Mouse (Mus musculus): ENCODE data around the gene Fermt3.
"Not testable (repeated sequence)": the region's sequence is repeated elsewhere in the genome, so short reads cannot be mapped to it uniquely, and the experiment has no call there.

The Fermt3 gene

GRCm38 (mm10) chr19:7034006-7034405 lies 14.7 kb upstream of the Fermt3 start:
- no peak for DNase-seq

- no peak for DNase-seq
Observed at GRCm38 (mm10) chr19:7029531-7029930, 10.3 kb upstream of the Fermt3 start.

DNA sequence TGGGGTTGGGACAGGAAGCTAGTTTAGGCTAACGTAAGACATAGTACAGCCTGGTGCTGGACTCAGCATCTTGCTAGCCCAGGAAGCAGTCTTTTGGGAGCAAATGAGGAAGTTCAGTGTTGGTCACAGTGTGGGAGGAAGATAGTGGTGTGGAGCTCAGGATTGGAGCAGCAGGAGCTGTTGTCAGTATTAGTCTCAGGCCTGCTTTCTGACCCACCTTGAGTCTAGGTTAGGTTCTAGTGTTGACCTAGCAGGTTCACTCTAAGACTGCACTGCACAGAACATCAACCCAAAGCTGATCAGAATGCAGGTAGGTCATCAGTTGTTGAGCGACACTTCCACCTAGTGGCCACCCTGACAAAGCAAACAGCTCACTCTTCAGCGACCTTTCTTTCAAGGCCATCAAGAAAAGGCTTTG lies 964 bp upstream of the Fermt3 start:
- peak; percentile 70 for DNase-seq

DNA sequence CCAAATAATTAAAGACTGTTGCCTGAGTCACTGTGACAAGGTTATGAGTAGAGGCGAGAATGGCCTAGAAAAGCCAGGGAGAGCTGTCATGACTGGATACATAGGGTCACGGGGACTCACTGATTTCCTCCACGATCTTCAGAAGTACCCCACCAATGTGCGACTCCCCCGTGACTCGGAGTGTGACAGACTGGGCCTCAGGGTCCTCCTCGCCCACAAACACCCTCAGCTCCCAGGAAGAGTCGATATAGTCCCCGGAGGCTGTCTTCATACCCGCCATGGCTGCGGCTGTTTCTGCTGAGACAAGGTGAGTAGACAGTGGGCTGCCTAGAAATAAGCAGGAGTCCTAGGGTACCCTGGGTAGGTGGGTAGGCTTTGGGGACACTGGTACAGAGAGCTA lies 723 bp downstream of the Fermt3 start:
- DNase-seq: no peak

- no peak for DNase-seq
Observed at GRCm38 (mm10) chr19:7017541-7018457, 1.5 kb downstream of the Fermt3 start.

DNA sequence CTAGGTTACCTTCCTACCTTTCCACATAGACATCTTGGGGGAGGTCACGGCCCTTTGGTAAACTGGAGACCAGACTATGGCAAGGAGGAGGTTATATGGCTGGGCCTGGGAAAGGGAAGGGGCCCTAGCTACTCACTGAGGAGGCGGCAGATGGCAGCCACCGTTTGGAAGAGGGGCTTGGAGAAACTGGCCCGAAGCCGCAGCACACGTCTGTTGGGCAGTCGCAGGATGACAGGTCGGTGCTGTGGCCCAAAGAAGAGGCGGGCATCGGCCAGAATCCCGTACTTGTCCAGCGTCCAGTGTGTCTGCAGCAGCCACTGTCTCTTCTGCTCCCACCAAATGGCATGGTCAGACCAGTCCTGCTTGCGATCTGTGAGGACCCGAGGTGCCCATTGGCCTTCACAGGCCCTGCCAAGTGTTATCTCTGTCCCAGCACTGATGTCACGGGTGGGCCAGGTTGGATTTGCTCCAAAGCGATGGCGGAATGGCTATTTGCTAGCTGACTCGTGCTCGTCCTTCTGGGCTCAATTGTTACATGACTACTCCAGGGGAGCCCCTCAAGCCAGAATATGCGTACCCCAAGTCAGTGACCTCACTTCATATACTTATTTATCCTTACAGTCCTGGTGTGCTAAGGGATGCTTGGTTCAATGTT lies 4.7 kb downstream of the Fermt3 start:
- DNase-seq: no peak

- no peak for DNase-seq
Observed at GRCm38 (mm10) chr19:7013984-7014383, 5.3 kb downstream of the Fermt3 start.

- no peak for DNase-seq
Observed at GRCm38 (mm10) chr19:7012426-7012825, 6.8 kb downstream of the Fermt3 start.

DNA sequence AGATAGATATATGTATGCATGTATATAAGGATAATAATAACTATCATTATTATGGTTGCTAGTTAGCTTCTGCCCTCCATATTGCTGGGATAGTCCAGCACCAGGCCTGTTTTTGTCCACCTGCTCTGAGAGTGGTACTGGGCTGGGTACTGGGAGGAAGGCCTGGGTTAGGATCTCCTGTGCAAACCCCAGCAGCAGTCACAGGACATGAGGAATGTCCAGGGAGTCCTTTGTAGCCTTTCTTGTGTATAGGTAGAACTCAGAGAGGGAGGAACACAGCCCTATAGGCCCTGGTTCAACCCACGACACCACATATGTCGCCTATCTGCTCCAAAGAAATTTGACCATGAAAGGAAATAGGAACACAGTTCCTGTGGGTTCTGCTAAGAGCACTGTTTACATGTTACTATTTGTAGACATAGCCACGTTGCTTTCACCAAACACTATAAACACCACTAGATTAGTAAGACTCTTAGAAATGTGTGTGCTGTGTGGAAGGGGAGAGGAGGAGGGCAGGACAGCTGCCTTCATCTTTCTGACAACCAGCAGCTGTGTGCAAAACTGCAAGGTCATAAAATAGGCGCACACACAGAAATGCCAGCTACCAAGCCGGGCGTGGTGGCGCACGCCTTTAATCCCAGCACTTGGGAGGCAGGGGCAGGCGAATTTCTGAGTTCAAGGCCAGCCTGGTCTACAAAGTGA lies 12.2 kb downstream of the Fermt3 start:
- DNase-seq: no peak

DNA sequence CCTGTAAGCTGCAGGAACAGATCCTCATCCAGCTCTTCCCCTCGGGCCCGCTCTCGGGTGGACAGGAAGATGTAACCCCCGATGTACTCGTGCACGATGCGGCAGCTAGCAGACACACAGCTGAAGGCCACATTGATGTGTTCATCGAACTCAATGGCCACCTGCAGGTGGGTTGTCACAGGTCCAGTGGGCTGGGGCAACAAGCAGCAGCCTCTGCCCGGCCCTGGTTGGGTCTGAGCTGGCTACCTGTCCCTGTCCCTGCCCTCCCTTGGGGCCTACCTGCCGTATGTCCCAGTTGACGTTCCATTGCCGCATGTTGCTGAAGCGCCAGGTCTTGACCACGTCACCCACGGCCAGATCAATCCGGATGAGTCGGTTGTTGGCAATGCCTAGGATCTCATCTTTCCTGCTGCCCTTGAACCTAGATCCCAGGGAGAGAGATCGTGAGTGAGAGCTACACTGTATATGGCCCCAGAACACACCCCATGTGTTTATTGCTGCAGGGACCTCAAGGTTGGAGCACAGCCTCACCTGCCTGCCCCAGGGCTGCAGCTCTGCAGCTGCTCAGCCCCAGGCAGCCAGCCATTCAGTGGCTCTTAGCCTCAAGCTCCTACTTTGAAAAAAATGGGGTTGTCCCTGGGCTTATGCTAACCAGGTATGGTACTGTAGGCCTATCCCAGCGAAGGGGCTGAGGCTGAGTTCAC lies 19.8 kb downstream of the Fermt3 start:
- DNase-seq: no peak

- peak; percentile 1 for DNase-seq
Observed at GRCm38 (mm10) chr19:6997721-6998290, 21.5 kb downstream of the Fermt3 start.

GRCm38 (mm10) chr19:6996006-6996405 lies 23.3 kb downstream of the Fermt3 start, which contains the start of the genes Nudt22 and Trpt1:
TSS of gene Nudt22 (minus strand) at chr19:6996117.
TSS of gene Trpt1 (plus strand) at chr19:6996131.
- peak; percentile 95 for DNase-seq

DNA sequence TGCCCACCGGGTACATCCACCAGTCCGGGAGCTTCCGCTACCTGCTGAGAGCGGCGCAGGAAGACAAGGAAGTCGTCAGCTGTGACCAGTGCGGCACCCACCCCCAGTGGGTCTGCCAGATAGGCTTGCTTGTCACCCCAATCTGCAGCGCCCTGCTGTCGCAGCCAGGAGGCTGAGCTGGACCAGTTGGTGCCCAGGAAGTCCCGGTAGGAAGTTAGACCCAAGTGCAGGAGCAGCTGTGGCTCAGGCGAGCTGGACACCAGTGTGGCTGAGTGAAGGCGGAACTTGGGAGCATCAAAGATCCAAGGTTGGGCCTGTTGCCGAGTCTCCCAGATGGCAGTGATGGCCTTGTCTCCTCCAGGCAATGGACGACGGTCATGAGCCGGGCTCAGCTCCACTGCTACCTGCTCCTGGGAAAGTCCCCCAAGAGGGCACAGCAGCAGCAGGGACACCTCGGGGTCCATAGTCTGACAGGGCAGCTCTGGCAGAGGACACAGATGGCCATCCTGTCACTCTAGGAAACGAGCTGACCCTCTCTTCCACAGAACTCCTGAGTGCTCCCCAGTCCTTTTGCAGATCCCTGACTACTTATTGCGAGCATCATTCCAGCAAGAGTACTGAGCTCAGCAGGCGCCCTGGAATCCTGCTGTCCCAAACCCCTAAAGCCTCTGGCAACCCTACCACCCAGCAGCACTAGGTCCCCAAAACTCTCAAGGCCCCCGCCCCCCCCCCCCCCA lies 23.8 kb downstream of the Fermt3 start:
- DNase-seq: no peak

DNA sequence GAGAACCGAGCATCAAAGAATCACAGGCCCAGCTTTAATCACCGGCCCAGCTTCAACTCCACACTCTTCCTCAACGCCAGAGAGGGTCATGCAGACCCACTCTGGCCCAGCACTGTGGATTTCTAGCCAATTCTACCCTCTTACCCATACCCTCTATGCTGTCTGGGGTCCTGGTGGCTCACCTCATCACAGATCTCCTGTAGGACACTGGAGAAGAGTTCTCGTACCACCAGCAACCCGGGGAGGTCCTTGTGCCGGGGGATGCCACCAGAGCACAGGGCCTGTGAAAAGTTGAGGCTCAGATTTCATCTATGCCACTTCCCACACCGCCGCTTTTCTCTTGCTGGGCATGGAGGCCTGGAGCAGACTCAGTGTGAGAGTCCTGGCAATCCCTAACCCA lies 24.8 kb downstream of the Fermt3 start:
- no peak for DNase-seq

DNA sequence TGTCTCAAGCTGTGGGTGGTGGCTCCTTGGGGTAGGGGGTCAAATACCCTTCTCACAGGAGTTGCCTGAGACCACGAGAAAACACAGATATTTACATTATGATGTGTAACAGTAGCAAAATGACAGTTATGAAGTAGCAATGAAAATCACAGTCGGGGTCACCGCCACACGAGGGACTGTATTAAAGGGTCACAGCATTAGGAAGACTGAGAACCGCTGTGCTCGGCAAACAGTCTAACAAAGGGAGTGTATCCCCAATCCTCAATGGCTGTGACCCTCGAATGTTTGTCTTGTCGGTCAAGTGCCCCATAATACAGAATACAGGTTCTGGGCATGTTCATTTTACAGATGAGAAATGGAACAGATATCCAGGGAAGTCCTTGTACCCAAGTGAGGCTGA lies 25.3 kb downstream of the Fermt3 start:
- DNase-seq: no peak

- peak; percentile 1 for DNase-seq
Observed at GRCm38 (mm10) chr19:6993011-6993770, 26.1 kb downstream of the Fermt3 start.

DNA sequence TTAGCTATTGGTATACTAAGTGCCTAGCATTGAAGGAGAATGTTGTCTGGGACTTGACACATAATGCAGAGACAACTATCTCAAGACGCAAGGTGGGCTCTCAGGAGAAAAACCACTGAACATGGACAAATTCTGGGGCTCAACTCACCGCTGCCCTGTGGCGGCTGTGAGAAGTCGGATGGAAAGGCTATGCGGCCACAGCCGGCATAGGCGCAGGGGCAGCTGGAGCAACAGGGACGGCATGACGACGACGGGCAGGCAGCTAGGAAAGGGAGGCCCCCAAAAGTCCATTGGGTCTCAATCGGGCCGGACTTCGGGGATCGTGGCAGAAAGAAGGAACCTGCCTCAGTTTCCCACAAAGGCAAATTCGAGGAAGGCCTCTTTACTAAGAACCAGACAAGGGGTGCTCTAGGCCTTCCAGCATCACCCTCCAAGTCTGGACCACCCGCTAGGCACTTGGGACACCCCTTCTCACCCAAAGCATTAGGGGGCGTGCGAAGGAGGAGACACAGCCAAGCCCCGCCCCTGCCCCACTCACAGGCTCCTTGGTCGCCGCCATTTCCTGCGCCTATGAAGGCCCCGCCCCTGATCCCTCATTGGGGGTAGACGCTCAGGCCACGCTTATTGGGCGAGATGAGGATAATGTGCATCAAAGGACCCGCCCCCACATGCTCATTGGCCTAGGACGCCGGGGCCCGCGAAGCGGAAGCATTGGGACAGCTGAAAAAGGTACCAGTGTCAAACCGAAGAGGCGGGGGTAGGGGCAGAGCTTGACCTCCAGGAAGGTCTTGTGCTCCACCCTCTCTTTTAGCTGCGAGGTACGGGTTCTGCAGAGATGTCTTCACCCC lies 27.0 kb downstream of the Fermt3 start, which contains the start of gene Dnajc4:
Gene Dnajc4, minus strand, starts transcription at position 562 of the 848 bp plus-strand sequence.
- peak; percentile 99 for DNase-seq

DNA sequence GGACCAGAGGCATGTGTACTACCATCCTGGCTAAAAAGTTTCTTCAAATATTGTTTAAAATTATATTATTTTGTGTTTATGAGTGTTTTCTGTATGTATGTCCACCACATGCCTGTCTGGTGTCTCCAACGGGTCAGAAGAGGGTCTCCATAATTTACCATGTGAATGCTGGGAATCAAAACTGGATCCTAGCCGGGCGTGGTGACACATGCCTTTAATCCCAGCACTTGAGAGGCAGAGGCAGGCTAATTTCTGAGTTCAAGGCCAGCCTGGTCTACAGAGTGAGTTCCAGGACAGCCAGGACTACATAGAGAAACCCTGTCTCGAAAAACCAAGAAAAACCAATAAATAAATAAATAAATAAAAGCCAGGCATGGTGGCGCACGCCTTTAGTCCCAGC lies 28.1 kb downstream of the Fermt3 start:
- DNase-seq: not testable (repeated sequence)

- DNase-seq: no peak
Observed at GRCm38 (mm10) chr19:6990712-6991111, 28.6 kb downstream of the Fermt3 start.

DNA sequence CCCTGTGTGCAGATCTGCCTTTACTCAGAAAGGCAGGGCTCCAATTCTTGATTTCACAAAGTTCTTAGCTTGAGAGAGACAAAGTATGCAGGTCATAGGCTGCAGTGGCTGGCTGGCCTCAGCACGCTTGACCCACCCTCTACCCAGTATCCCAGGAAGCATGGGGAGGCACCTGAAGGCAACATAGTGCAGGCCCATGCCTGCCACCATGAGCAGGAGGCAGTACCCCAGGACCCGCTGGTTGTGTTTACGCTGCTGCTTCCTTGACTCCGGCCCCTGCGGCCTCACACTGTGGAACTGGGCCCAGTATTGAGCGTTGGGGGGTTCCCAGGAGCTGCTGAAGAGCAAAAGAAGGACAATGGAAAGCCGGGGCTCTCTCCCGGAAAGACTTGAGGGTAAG lies 30.0 kb downstream of the Fermt3 start:
- DNase-seq: no peak
